Mouse (Mus musculus) small intestine, adult 2 months (tissue): ENCODE measurements around the gene Vmp1. TPM values are rescaled to one million over a fixed set of nuclear protein-coding genes. Genes with fewer than 3 reads are reported as not detected.

Experiments
- H3K27ac ChIP-seq: fragments of 200-500 bp; 2 replicates; pipeline ENCODE4 v1.5.1; 2012; ENCODE audit warnings: low read depth, low read length, control low read depth, inconsistent platforms; ENCODE audit not compliant: insufficient read depth
- H3K27me3 ChIP-seq: fragments of 200-500 bp; 2 replicates; pipeline ENCODE4 v1.6.1; 2012; ENCODE audit warnings: mild to moderate bottlenecking, moderate library complexity, low read length, inconsistent platforms; ENCODE audit not compliant: control insufficient read depth, insufficient read depth
- H3K36me3 ChIP-seq: fragments of 200-500 bp; 2 replicates; pipeline ENCODE4 v1.6.1; 2012; ENCODE audit warnings: mild to moderate bottlenecking, low read length, control low read depth, inconsistent platforms; ENCODE audit not compliant: control insufficient read depth, insufficient read depth
- H3K4me1 ChIP-seq: fragments of 200-500 bp; 2 replicates; pipeline ENCODE4 v1.6.1; 2012; ENCODE audit warnings: low read length, inconsistent platforms, mixed read lengths; ENCODE audit not compliant: control insufficient read depth, insufficient read depth, insufficient read length
- H3K4me3 ChIP-seq: fragments of 200-500 bp; 2 replicates; pipeline ENCODE4 v1.5.1; 2012; ENCODE audit warnings: low read depth, mild to moderate bottlenecking, control low read depth, inconsistent platforms, low read length, moderate library complexity
- CTCF ChIP-seq: fragments of 200-500 bp; IDR thresholded peaks from 2 replicates; pipeline ENCODE4 v1.5.1; 2012; ENCODE audit warnings: low read depth, mild to moderate bottlenecking, control low read depth, inconsistent platforms, low read length, moderate library complexity, mixed read lengths; ENCODE audit not compliant: insufficient replicate concordance, insufficient read length; ENCODE audit errors: extremely low read depth
- POLR2A ChIP-seq: fragments of 200-500 bp; IDR thresholded peaks from 2 replicates; pipeline ENCODE4 v1.6.1; 2012; ENCODE audit warnings: low read depth, mild to moderate bottlenecking, control low read depth, inconsistent platforms, low read length, moderate library complexity
- WGBS: fragments of 180-500 bp; shearing (Covaris S2); methylation state at CpG from one replicate; pipeline ENCODE4 v1.1.7; 2018; 5-methylcytosine and 5-hydroxymethylcytosine counted together
- polyA plus RNA-seq: library from polyadenylated mRNA; depleted of rRNA; stranded (reverse); fragments of >200 nt; gene quantifications from 2 replicates; pipeline ENCODE4 v1.2.3, GENCODE M21; 2012

Gene Vmp1
- polyA plus RNA-seq, 1 experiment, result 38.8 TPM

GRCm38 (mm10) chr11:86590066-86590465, 93.6 kb downstream of the Vmp1 start:
- H3K4me3 ChIP-seq, result no peak overlapping the region
- no peaks in the 10 kb centered on the region for H3K27me3 ChIP-seq
- WGBS, result 80% methylated on average over 4 of the region's 4 CpGs
- no peak for TF ChIP-seq CTCF
- peaks cover 8% of the 10 kb centered on the region for H3K4me1 ChIP-seq
- no peak overlapping the region for H3K27ac ChIP-seq
- peaks cover 7% of the 10 kb centered on the region; the same call in 1 of the 2 replicates for H3K36me3 ChIP-seq

GRCm38 (mm10) chr11:86588583-86589298, 94.9 kb downstream of the Vmp1 start:
- Histone ChIP-seq H3K4me1 (peaks cover 8% of the 10 kb centered on the region), H3K4me3 (no peak overlapping the region), H3K36me3 (peaks cover 17% of the 10 kb centered on the region), H3K27me3 (no peaks in the 10 kb centered on the region), H3K27ac (peak overlapping the region; percentile 45)
- TF ChIP-seq POLR2A (no peak), CTCF (no peak)
- 69% methylated on average over 4 of the region's 4 CpGs for WGBS

GRCm38 (mm10) chr11:86587830-86588229, 95.8 kb downstream of the Vmp1 start:
- TF ChIP-seq CTCF (no peak), POLR2A (no peak)
- 20% methylated on average over 7 of the region's 7 CpGs for WGBS

DNA sequence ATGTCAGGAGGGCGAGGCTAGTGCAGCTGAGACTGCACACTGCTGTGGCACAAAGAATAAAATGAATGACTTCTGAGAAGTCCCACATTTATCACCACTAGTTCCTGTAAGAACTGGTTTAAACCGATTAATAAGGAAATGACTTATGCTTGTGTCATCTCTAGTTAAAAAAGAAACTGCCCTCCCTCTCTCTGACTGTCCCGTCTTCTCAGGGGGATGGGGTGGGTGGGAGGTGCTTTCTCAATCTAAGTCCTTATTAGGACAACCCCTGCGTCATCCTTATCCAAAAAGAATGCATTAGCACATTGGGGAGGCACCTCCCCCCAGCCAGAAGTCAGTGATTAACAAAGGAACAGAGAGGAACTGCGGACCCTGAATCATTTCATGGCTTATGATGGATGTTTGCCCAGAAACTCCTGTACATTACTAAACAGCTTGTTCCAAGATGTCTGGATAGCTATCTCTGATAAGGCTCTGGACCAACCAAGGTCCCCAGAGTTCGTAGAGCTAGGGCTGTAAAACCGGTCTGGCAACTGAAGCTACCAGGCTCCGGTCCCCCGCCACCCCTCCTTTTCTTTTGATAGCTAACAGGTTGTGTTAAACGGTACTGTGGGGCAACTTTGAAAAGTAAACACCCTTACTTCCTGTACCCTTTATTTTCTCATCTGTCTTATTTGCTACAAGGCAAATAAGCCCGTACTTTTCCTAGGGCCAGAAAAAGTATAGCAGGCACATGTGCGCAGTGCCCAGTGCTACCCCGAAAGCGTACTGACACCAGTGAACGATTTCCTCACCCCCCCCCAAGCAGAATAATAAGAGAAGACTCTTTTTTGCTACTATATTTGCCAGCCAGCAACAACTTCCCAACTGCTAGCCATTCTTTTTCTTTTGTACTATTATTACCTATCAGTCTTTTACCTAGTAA, 96.5 kb downstream of the Vmp1 start:
- under 1% methylated on average over 15 of the region's 15 CpGs for WGBS
- Histone ChIP-seq H3K4me1 (peaks cover 8% of the 10 kb centered on the region), H3K27ac (peak overlapping the region; percentile 99), H3K27me3 (no peaks in the 10 kb centered on the region), H3K4me3 (peak overlapping the region; percentile 76), H3K36me3 (peaks cover 23% of the 10 kb centered on the region)
- TF ChIP-seq CTCF, result no peak
- peak; percentile 90; the same call in 1 of the 2 replicates for TF ChIP-seq POLR2A

More at GRCm38 (mm10) chr11:86587830-86588229, 95.8 kb downstream of the Vmp1 start:
- H3K27me3 ChIP-seq, result no peaks in the 10 kb centered on the region
- peaks cover 8% of the 10 kb centered on the region for H3K4me1 ChIP-seq
- H3K4me3 ChIP-seq, result no peak overlapping the region
- peak overlapping the region; percentile 95 for H3K27ac ChIP-seq
- H3K36me3 ChIP-seq, result peaks cover 20% of the 10 kb centered on the region

DNA sequence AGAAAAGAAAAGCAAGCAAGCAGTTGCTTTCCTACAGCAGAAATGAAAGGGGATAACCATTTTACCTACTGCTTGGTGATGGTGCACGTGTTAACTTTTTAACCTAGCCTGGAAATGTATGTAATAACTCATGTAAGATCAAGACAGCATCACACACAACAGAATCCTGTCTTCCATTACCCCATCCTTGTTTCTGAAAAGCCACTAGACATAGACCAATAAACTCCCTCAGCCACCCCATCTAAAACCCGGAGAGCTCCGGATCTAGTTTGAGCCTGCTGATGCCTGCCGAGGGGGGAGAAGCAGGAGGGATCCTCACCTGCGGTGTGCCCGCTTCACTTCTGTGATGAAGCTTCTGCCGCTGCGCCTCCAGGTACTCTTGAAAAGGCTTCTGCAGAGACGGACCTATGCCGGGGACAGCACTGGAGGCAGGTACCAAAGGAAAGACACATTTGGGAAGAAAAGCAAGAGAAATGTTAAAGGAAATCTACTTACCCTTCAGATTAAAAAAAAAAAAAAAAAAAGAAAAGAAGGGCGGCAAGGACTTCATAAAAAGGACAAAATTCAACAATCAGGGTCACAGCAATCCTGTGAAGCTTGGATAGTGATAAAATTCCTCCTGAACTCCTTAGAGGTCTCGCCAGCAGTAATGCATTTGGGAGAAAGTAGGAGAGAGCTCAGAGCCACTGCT, 97.3 kb downstream of the Vmp1 start:
- WGBS, result 0% methylated on average over 12 of the region's 12 CpGs
- TF ChIP-seq CTCF (no peak), POLR2A (no peak; the same call in none of the 2 replicates)
- no peaks in the 10 kb centered on the region for H3K27me3 ChIP-seq
- peak overlapping the region; percentile 76 for H3K4me3 ChIP-seq
- H3K36me3 ChIP-seq, result peaks cover 23% of the 10 kb centered on the region
- peak overlapping the region; percentile 99 for H3K27ac ChIP-seq
- peaks cover 8% of the 10 kb centered on the region for H3K4me1 ChIP-seq

DNA sequence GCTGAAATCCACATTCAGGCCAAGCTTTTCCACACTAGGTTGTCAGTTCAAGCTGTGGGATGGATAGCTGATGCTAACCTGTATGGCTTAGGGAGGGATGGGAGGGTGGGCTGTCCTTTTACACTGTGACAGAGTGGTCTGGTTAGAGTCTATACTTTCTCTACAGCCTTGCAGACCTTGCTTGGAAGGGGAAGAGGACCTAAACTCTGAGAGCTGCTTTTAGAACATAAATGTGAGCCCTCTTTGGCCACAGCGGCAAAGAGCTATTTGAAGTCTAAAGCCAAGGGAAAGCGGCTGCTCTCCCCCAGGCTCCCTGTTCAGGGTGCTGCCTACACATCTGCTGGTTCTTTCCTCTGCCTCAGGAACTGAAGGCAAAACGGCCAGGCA, 98.0 kb downstream of the Vmp1 start:
- TF ChIP-seq POLR2A, result peak; percentile 32; the same call in 1 of the 2 replicates
- TF ChIP-seq CTCF, result no peak
- H3K27ac ChIP-seq, result peak overlapping the region; percentile 99
- H3K4me1 ChIP-seq, result peaks cover 8% of the 10 kb centered on the region
- H3K36me3 ChIP-seq, result peaks cover 23% of the 10 kb centered on the region
- H3K4me3 ChIP-seq, result peak overlapping the region; percentile 82
- no peaks in the 10 kb centered on the region for H3K27me3 ChIP-seq
- WGBS, result 2% methylated on average over 3 of the region's 3 CpGs
